ENCODE assay signal across 21 mouse cellular contexts in the genomic region with DNA sequence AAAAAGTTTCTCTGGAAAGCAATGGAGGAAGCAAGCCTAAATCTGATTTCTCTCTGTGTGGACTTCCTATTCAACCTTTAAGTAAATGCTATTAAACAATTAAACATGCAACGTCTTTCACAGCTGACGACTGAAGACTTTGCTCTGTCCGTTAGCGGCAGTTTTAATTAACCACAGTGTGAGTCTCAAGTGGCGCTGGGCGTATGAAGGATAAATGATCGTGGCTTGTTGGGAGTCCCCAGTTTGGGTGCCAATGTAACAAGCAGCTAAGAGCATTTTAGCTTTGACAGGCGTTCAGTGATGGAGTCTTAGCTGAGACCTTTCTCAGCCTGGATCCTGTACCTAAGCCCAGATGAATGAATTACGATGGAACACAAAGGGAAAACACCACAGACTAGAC. TPM values are rescaled to one million over a fixed set of nuclear protein-coding genes. Genes with fewer than 3 reads are reported as not detected.
"Had no signal": no experiment of that assay in that cellular context is flagged by ENCODE, and none has a peak within 500 bp of the region (broad histone marks: within the 10 kb centered on the region; RNA-seq: fewer than 3 reads in every experiment).

No protein-coding gene starts in this region.

- H3K4me2 ChIP-seq: intestine, embryonic 15.5 days; liver, embryonic 12.5 days; lung, embryonic 14.5 days; neural tube, embryonic 15.5 days; stomach, embryonic 15.5 days had no signal

- H3K9me3 ChIP-seq: intestine, embryonic 15.5 days; limb, embryonic 10.5 days; liver, embryonic 12.5 days; neural tube, embryonic 15.5 days; stomach, embryonic 15.5 days had no signal

- ATAC-seq: intestine, embryonic 15.5 days; liver, embryonic 12.5 days had no signal

- H3K4me3 ChIP-seq: intestine, embryonic 15.5 days; layer of hippocampus, adult 2 months; limb, embryonic 10.5 days; liver, embryonic 12.5 days; myocyte; neural tube, embryonic 15.5 days; stomach, embryonic 15.5 days had no signal

- H3K36me3 ChIP-seq: intestine, embryonic 15.5 days; limb, embryonic 10.5 days; liver, embryonic 12.5 days; neural tube, embryonic 15.5 days; stomach, embryonic 15.5 days had no signal

- H3K27ac ChIP-seq: intestine, embryonic 15.5 days; layer of hippocampus, adult 2 months; limb, embryonic 10.5 days; liver, embryonic 12.5 days; neural tube, embryonic 15.5 days; stomach, embryonic 15.5 days had no signal

- DNase-seq: kidney, adult 18-20 months; kidney, postnatal 10 days; kidney, postnatal 4 days; lung, embryonic 14.5 days; lung, postnatal 10 days; lung, postnatal 4 days; right cerebral cortex, postnatal 4 days; spleen, adult 18-20 months; thymus, adult 2 months; thymus, postnatal 25 days had no signal

- H3K4me1 ChIP-seq: intestine, embryonic 15.5 days had no signal

- H3K9ac ChIP-seq: intestine, embryonic 15.5 days; liver, embryonic 12.5 days; lung, embryonic 14.5 days; neural tube, embryonic 15.5 days; stomach, embryonic 15.5 days had no signal

RNA-seq across cellular contexts. Expression of gene Olig2, which starts 52.7 kb away (rescaled TPM):
- polyA plus RNA-seq: intestine, embryonic 15.5 days; kidney, embryonic 14.5 days; limb, embryonic 10.5 days; liver, embryonic 12.5 days; liver, embryonic 16.5 days; lung, embryonic 14.5 days; myocyte; stomach, embryonic 15.5 days; testis, adult 2 months; urinary bladder, adult 2 months had no signal
